Mouse (Mus musculus): ENCODE results near the gene Ppm1n. TPM values are rescaled to one million over a fixed set of nuclear protein-coding genes. Genes with fewer than 3 reads are reported as not detected.

Gene Ppm1n
- polyA plus RNA-seq (2017; shearing (Covaris generic)), result 3.4 TPM

GRCm38 (mm10) chr7:19279581-19280114, at the start of gene Ppm1n:
Gene Ppm1n, minus strand, starts transcription at chr7:19280064.

DNA sequence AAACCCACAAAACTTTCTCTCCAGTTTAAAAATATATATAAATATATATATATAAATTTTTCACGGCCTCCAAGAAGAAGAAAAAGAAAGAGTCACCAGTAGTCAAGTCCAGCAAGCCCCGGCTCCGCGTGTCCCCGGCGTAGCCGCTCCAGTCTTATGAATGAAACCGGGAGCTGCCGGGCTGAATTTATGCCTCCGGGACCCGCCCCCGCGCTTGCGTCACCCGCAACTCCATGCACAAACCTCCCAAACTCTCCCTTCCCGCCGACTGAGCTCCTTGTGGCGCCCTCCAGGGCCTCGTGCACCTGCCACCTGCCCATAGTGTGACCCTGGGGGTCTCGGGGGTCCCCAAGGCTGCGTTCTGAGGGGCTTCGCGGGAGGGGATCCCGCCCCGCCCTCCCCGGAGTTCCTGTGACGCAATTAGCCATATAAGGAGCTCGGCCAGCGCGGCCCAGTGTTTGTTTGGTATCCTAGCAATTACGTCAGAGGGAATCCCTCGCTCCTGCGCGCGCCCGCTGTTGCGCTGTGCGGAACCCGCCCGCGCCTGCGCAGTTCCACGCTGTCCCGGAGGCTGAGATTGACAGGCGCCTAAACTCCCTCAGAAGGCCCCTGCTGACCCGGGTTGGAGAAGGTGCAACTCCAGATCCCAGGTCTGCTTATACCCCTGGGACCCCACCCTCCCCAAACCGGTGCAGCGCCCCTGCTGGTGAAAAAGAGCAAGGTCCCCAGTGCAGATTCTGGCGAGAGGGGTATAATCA, 30.2 kb upstream of the Ppm1n start, which contains the start of gene Fosb:
TSS of gene Fosb (minus strand) at position 168 of the 758 bp plus-strand sequence.

GRCm38 (mm10) chr7:19282385-19282784, 2.5 kb upstream of the Ppm1n start, which contains the start of gene Rtn2:
Gene Rtn2, plus strand, starts transcription at chr7:19282624.

DNA sequence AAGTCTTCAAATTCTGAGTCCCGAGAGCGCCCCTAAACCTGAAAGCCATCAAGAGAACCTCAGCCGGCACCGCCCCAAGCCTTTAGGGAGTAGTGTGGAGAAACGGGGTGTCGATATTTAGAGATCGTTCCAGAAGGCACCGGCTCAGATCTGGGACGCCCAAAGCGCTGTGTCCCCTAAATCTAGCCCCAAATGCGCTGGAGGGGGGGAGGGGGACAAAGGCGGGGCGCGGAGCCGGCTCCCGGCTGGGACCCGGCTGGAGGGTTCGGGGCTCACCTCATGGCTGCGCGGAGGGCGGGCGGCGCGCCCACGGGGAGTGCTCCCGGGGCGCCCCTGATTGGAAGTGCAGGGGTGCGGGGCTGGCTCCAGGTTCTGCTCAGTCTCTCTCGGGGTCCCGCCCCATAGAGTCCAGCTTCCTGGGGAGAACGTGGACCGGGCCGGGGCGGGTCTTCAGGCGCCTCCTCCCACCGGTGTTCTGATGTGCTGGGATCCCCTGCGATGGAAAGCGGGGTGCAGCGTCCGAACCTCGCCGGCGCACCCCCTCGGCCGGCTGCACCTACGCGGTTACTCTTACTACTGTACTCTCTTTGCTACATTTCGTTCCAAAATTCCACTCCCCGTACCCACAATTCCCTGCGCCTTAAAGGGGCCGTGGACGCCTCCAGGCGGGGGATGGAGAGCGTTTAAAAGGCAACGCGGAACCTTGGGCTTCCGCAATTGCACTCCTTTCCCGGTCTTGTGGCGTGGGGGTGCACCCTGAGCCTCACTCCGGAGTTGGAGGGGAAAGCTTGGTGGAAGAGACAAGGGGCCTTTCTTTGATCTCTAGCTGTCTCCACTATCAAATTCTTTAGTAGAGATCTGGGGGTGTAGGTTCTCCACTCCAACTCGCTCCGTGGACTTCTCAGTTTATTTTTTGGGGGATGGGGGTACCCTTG, 8.4 kb downstream of the Ppm1n start, which contains the start of gene Vasp:
TSS of gene Vasp (minus strand) at position 580 of the 935 bp plus-strand sequence.

GRCm38 (mm10) chr7:19227883-19228792, 51.7 kb downstream of the Ppm1n start, which contains the start of gene Opa3:
Gene Opa3, plus strand, starts transcription at chr7:19228334.

Other genes starting within 250 kb of the Ppm1n start
- not detected for gene Rsph6a, start 225.4 kb downstream of the Ppm1n start, polyA plus RNA-seq (2017; shearing (Covaris generic))
- gene Dmwd, start 203.8 kb downstream of the Ppm1n start, polyA plus RNA-seq (2017; shearing (Covaris generic)), result not detected
- gene Dmpk, start 196.2 kb downstream of the Ppm1n start, polyA plus RNA-seq (2017; shearing (Covaris generic)), result 1.4 TPM
- gene Six5, start 185.5 kb downstream of the Ppm1n start, polyA plus RNA-seq (2017; shearing (Covaris generic)), result 0.35 TPM
- not detected for gene Gm4969, start 161.7 kb downstream of the Ppm1n start, polyA plus RNA-seq (2017; shearing (Covaris generic))
- gene Fbxo46, start 160.2 kb downstream of the Ppm1n start, polyA plus RNA-seq (2017; shearing (Covaris generic)), result 36.5 TPM
- 14.1 TPM for gene Qpctl, start 130.8 kb downstream of the Ppm1n start, polyA plus RNA-seq (2017; shearing (Covaris generic))
- gene Snrpd2, start 130.3 kb downstream of the Ppm1n start, polyA plus RNA-seq (2017; shearing (Covaris generic)), result 46.5 TPM
- gene Gipr, start 113.9 kb downstream of the Ppm1n start, polyA plus RNA-seq (2017; shearing (Covaris generic)), result not detected
- 38.3 TPM for gene Eml2, start 103.6 kb downstream of the Ppm1n start, polyA plus RNA-seq (2017; shearing (Covaris generic))
- 0.10 TPM for gene Gpr4, start 67.5 kb downstream of the Ppm1n start, polyA plus RNA-seq (2017; shearing (Covaris generic))
- gene Opa3, start 51.7 kb downstream of the Ppm1n start, polyA plus RNA-seq (2017; shearing (Covaris generic)), result 25.0 TPM
- 290 TPM for gene Vasp, start 8.2 kb downstream of the Ppm1n start, polyA plus RNA-seq (2017; shearing (Covaris generic))
- not detected for gene Rtn2, start 2.6 kb upstream of the Ppm1n start, polyA plus RNA-seq (2017; shearing (Covaris generic))
- 0.62 TPM for gene Fosb, start 30.0 kb upstream of the Ppm1n start, polyA plus RNA-seq (2017; shearing (Covaris generic))
- gene Ercc1, start 64.7 kb upstream of the Ppm1n start, polyA plus RNA-seq (2017; shearing (Covaris generic)), result 98.2 TPM
- 13.1 TPM for gene Cd3eap, start 79.4 kb upstream of the Ppm1n start, polyA plus RNA-seq (2017; shearing (Covaris generic))
- gene Ppp1r13l, start 79.7 kb upstream of the Ppm1n start, polyA plus RNA-seq (2017; shearing (Covaris generic)), result 0.45 TPM
- 11.8 TPM for gene Ercc2, start 101.9 kb upstream of the Ppm1n start, polyA plus RNA-seq (2017; shearing (Covaris generic))
- gene Klc3, start 124.0 kb upstream of the Ppm1n start, polyA plus RNA-seq (2017; shearing (Covaris generic)), result 19.1 TPM
- not detected for gene Ckm, start 124.7 kb upstream of the Ppm1n start, polyA plus RNA-seq (2017; shearing (Covaris generic))
- 2.1 TPM for gene Mark4, start 178.8 kb upstream of the Ppm1n start, polyA plus RNA-seq (2017; shearing (Covaris generic))
- gene Exoc3l2, start 183.3 kb upstream of the Ppm1n start, polyA plus RNA-seq (2017; shearing (Covaris generic)), result not detected
- 0.56 TPM for gene Bloc1s3, start 228.3 kb upstream of the Ppm1n start, polyA plus RNA-seq (2017; shearing (Covaris generic))
- 106 TPM for gene Trappc6a, start 228.3 kb upstream of the Ppm1n start, polyA plus RNA-seq (2017; shearing (Covaris generic))
- not detected for gene Nkpd1, start 237.8 kb upstream of the Ppm1n start, polyA plus RNA-seq (2017; shearing (Covaris generic))